Mouse (Mus musculus) thymus, postnatal 36 days (tissue): ENCODE measurements around the gene Gm10197.
A peak's percentile ranks its signal among the peaks of the same experiment; 100 is the strongest.

Experiments
- DNase-seq, 2 experiments: peaks; one replicate each; pipeline ENCODE4 v3.0.0; 2022; ENCODE audit warnings: mixed read lengths in 2 of 2

The Gm10197 gene

DNA sequence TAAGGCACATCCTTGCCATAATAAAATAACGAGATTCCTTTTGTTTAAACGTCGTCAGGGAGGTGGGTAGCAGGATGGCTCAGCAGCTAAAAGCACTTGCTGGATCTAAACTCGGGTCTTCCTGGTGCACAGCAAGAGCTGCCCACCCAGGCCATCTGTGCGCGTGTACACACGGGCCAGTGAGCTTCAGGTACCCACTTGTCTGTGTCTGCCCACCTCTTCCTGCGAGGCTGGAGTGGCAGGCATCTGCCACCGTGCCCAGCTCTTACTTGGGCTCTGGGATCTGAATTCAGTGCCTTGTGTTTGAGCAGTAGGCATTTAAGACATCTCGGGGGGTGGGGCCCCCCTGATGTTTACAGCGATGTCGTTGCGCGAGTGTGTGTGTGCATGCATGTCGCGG lies 16.5 kb downstream of the Gm10197 start:
- no peak for DNase-seq

GRCm38 (mm10) chr19:53354271-53355000 lies 17.1 kb downstream of the Gm10197 start:
- DNase-seq = no peak

GRCm38 (mm10) chr19:53353864-53354263 lies 17.7 kb downstream of the Gm10197 start:
- DNase-seq = no peak

- no peak for DNase-seq
Measured at GRCm38 (mm10) chr19:53345766-53346165, 25.8 kb downstream of the Gm10197 start.

GRCm38 (mm10) chr19:53344062-53344461 lies 27.5 kb downstream of the Gm10197 start:
- no peak for DNase-seq

DNA sequence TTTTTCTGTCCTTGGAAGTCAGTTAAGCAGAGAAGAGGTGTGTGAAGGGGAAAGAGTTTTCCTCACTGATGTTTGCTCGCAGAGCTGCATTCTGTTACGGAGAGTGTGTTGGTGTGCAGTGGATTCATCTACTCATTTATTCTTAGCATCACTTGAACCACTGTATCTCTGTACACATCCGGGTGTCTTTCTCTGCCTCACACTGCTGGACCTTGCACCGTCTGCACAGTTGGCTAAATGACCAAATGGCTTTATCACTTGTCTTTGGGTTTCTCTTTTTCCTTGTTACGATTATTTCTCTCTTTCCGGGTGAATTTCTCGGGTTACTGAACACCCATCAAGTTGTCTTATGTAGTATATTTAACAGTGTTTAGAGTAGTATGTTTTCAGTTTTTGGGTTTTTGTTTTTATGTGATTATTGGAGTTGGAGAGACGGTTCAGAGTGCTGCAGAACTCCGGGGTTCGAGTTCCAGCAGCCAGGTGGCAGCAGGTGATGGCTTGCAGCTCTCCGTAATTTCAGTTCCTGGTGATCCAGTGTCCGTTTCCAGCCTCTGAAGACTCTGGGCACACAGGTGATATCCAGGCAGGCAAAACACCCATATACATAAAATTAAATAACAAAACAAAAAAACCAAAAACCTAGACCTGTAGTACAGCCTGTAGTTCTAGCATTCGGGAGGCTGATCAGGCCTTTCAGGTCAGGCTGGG lies 28.2 kb downstream of the Gm10197 start:
- no peak for DNase-seq

DNA sequence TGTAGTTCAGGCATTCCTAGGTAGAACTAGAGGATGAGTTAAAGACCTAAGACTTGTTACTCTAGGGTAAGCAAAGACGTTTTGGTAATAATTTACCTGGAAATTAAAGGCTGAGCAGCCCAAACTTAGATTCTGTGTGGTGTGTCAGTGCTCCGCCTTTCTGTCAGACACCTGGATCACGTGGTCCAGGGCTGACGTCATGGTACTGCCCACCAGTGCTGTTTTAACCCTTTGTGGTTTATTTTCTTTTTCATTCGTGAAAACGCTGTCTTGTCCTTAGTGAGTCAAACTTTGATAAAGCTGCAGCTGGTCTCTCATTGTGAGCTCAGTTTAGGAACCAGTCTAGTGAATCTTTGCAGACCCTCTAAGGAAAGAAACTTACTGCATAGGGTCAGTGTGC lies 31.1 kb downstream of the Gm10197 start:
- DNase-seq = no peak

GRCm38 (mm10) chr19:53335241-53335640 lies 36.3 kb downstream of the Gm10197 start:
- DNase-seq = no peak

DNA sequence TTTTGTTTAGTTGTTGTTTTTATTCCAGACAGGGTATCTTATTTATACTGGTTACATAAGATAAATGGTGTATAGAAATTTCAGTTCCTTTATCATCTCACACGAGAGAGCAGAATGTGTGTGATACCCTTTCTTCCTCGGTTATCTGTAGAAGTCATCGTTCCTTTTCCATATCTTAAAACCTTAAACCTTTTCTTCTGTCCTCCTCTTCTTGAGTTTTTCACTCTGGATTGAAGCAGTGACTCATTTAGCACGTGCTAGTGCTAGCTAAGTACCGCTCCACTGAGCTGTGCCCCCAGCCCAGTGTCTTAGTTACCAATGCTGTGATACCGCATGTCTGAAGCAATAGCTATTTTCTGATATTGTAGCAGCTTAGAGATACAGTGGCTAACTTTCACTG lies 37.8 kb downstream of the Gm10197 start:
- no peak for DNase-seq

GRCm38 (mm10) chr19:53331882-53332500 lies 39.6 kb downstream of the Gm10197 start:
- no peak for DNase-seq

- peak; percentile 84 to 88 for DNase-seq
Measured at GRCm38 (mm10) chr19:53329992-53330381, 41.6 kb downstream of the Gm10197 start.

DNA sequence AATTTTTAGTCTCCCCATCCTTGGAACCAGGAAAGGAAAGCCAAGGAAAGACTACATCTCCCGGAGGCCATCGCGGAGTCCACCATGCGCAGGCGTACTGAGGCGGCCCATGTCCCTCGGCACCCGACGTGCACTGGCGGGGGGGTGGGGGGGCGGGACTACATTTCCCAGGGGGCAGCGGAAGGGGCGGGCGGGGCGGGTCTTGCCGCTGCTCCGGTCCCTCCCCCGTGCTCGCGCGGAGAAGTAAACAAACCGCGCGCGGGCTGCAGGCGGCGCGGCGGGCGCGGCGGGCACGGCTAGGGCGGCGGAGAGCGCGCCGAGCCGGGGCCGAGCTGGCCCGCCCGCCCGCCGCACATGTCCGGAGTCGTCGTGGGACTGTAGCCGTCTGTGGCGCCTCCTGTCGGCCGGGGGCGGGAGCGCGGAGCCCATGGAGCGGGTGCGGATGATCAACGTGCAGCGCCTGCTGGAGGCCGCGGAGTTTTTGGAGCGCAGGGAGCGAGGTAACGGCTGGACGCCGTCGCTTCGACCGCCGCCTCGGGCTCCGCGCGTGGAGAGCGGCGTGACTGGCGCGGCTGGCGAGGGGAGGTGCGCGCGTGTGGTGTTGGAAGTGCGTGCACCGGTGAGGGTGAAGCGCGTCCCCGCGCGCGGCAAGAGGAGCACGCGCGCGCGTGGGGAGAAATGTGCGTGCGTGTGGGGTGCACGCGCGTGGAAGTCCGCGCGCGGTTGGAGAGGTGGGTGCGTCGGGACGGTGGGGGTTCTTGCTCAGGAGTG lies 42.2 kb downstream of the Gm10197 start:
- DNase-seq = peak; percentile 84 to 87

DNA sequence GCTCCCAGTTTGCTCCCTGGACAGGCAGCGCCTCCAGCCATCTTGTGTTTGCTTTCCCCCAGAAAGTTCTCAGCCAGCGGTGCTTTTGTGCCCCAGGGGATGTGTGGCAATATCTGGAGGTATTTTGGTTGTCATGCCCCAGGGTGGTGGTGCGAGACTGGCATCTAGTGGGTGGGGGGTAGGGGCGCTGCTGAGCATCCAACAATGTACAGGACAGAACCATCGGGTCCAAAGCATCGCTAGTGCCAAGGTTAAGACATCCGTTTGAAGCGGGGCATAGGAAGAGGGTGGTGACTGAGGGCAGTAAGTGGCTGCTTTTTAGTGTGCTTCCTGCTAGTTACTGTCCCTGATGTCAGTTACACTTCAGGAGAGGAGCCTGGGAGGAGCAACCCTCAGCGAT lies 43.5 kb downstream of the Gm10197 start:
- peak; percentile 22 to 35 for DNase-seq

- DNase-seq = peak in 1 of 2 experiments; percentile 32
Measured at GRCm38 (mm10) chr19:53325578-53326295, 45.8 kb downstream of the Gm10197 start.

DNA sequence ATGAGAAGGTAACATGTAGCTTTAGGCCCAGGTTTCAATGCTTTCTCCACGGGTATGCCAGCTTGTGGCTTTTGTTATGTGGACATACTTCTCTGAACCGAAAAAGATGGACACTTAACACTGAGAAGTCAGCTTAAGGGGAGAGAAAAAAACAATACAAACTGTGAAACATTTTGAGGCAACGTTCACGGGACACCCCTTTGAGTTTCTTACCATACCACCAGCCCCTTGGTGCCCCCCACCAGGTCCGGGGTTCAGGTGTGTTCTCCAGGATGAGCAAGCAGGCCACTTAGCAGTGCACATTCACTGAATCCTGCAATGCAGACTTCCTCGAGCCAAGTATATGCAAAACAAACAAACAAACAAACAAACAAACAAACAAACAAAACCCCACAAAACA lies 46.7 kb downstream of the Gm10197 start:
- no peak for DNase-seq

- no peak for DNase-seq
Measured at GRCm38 (mm10) chr19:53322438-53323048, 49.0 kb downstream of the Gm10197 start.
